Mouse (Mus musculus) kidney, embryonic 14.5 days (tissue): ENCODE measurements around the gene Htr3b. TPM values are rescaled to one million over a fixed set of nuclear protein-coding genes. Genes with fewer than 3 reads are reported as not detected.

ENCODE experiments used
- ATAC-seq: fragments of 200-750 bp; cut with Nextera tagmentation; 2 replicates; pipeline ENCODE4 v1.8.0; 2017; ENCODE audit warnings: moderate number of reproducible peaks, mild to moderate bottlenecking, moderate TSS enrichment, moderate library complexity; ENCODE audit not compliant: low FRiP score, low TSS enrichment
- H3K27ac ChIP-seq: fragments of 300-500 bp; sonication (generic); 2 replicates; pipeline ENCODE4 v1.5.1; 2014; ENCODE audit warnings: low read depth, mild to moderate bottlenecking, low read length, moderate library complexity, mixed read lengths
- H3K27me3 ChIP-seq: fragments of 300-500 bp; sonication (generic); 2 replicates; pipeline ENCODE4 v1.6.1; 2014; ENCODE audit warnings: mild to moderate bottlenecking, low read length; ENCODE audit not compliant: control insufficient read depth, insufficient read depth
- H3K36me3 ChIP-seq: fragments of 300-500 bp; sonication (generic); 2 replicates; pipeline ENCODE4 v1.6.1; 2014; ENCODE audit warnings: low read length, mixed read lengths; ENCODE audit not compliant: control insufficient read depth, insufficient read depth
- H3K4me1 ChIP-seq: fragments of 300-500 bp; sonication (generic); 2 replicates; pipeline ENCODE4 v1.6.1; 2014; ENCODE audit warnings: low read length, mixed read lengths; ENCODE audit not compliant: control insufficient read depth, insufficient read depth
- H3K4me2 ChIP-seq: fragments of 300-500 bp; sonication (generic); replicated peaks from 2 replicates; pipeline ENCODE4 v1.6.1; 2014; ENCODE audit warnings: low read depth, mild to moderate bottlenecking, low read length
- H3K4me3 ChIP-seq: fragments of 300-500 bp; sonication (generic); 2 replicates; pipeline ENCODE4 v1.5.1; 2014; ENCODE audit warnings: mild to moderate bottlenecking, low read length
- H3K9ac ChIP-seq: fragments of 300-500 bp; sonication (generic); 2 replicates; pipeline ENCODE4 v1.6.1; 2014; ENCODE audit warnings: low read depth, mild to moderate bottlenecking, low read length, moderate library complexity
- H3K9me3 ChIP-seq: fragments of 300-500 bp; sonication (generic); 2 replicates; pipeline ENCODE4 v1.6.1; 2016; ENCODE audit warnings: low read length; ENCODE audit not compliant: control insufficient read depth
- WGBS: fragments of 180-500 bp; shearing (Covaris S2); extraction: QIAGEN DNeasy Blood & Tissue Kit; methylation state at CpG from one replicate; pipeline ENCODE4 v1.1.7; 2014; 5-methylcytosine and 5-hydroxymethylcytosine counted together
- polyA plus RNA-seq: library from polyadenylated mRNA; unstranded; fragments of >200 nt; fragmentation: Nextera tagmentation; extraction: Ambion mirVana; gene quantifications from 2 replicates; pipeline ENCODE4 v1.2.1, GENCODE M21; 2014

Htr3b gene
- polyA plus RNA-seq = not detected in 2 replicates

GRCm38 (mm10) chr9:48964587-48965040 is at the start of gene Htr3b:
Htr3b (minus strand) TSS chr9:48964990.
- H3K36me3 ChIP-seq = no peaks in the 10 kb centered on the region
- ATAC-seq = no peak
- H3K9me3 ChIP-seq = no peaks in the 10 kb centered on the region
- H3K27ac ChIP-seq = no peak within 1 kb of the TSS
- no peak within 1 kb of the TSS for H3K4me3 ChIP-seq
- no peaks in the 10 kb centered on the region; the same call in 1 of the 2 replicates for H3K27me3 ChIP-seq
- no peak within 1 kb of the TSS for H3K4me2 ChIP-seq
- 69% methylated on average over 7 of the region's 7 CpGs for WGBS
- 0 out of 2 replicates have a peak, but pooled peaks cover 3% of the 10 kb centered on the region for H3K4me1 ChIP-seq
- no peak within 1 kb of the TSS for H3K9ac ChIP-seq

DNA sequence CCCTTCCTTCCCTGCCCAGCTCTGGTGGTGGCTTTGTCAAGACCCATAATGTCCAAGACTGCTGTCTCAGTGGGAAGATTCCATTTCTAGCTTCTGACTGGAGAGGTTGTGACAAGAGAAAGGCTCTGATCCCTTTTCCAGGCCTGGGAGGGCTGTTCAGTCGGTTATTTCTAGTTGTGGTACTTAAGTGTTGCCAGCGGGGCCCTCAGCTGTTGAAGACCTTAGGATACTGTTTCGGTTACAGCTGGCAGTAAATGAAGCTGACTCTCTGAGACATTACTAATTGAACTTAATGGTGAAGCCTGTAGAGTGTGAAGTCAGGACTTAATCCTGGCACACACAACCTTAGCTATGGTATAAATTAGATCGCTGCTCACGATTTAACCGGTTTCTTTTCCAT is 34.5 kb upstream of the Htr3b start:
- H3K9ac ChIP-seq = no peak overlapping the region
- WGBS = 76% methylated on average over 6 of the region's 6 CpGs
- no peak overlapping the region for H3K4me3 ChIP-seq
- H3K36me3 ChIP-seq = peaks cover 26% of the 10 kb centered on the region; the same call in 1 of the 2 replicates
- no peak for ATAC-seq
- H3K27ac ChIP-seq = no peak overlapping the region
- no peaks in the 10 kb centered on the region for H3K27me3 ChIP-seq
- no peaks in the 10 kb centered on the region for H3K9me3 ChIP-seq
- no peak overlapping the region for H3K4me2 ChIP-seq
- no peaks in the 10 kb centered on the region for H3K4me1 ChIP-seq

DNA sequence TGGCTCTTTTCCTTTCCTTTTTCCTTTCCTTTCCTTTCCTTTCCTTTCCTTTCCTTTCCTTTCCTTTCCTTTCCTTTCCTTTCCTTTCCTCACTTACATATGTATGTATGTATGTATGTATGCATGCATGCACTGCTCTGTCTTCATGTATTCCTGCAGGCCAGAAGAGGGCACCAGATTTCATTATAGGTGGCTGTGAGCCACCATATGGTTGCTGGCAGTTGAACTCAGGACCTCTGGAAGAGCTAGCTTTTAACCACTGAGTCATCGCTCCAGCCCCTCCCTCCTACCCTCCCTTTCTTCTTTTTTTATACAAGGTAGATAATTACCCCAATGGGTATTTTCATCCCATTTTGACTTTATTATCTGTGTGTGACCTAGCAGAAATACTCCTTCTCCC is 30.9 kb upstream of the Htr3b start:
- Histone ChIP-seq H3K4me2 (no peak overlapping the region), H3K9me3 (no peaks in the 10 kb centered on the region), H3K36me3 (peaks cover 5% of the 10 kb centered on the region; the same call in 1 of the 2 replicates), H3K27ac (no peak overlapping the region), H3K4me3 (no peak overlapping the region), H3K27me3 (no peaks in the 10 kb centered on the region), H3K9ac (no peak overlapping the region), H3K4me1 (no peaks in the 10 kb centered on the region)
- no peak for ATAC-seq
- 100% methylated on average over 1 of the region's 1 CpGs for WGBS

- Histone ChIP-seq H3K9ac (no peak overlapping the region), H3K4me1 (no peaks in the 10 kb centered on the region), H3K27me3 (no peaks in the 10 kb centered on the region), H3K9me3 (no peaks in the 10 kb centered on the region), H3K27ac (no peak overlapping the region), H3K4me2 (no peak overlapping the region), H3K36me3 (no peaks in the 10 kb centered on the region; the same call in 1 of the 2 replicates), H3K4me3 (no peak overlapping the region)
- ATAC-seq = no peak
- 93% methylated on average over 7 of the region's 7 CpGs for WGBS
Measured at GRCm38 (mm10) chr9:48994779-48995178, 30.0 kb upstream of the Htr3b start.

- no peak overlapping the region for H3K9ac ChIP-seq
- H3K27me3 ChIP-seq = no peaks in the 10 kb centered on the region
- no peaks in the 10 kb centered on the region; the same call in 1 of the 2 replicates for H3K36me3 ChIP-seq
- H3K4me1 ChIP-seq = no peaks in the 10 kb centered on the region; the same call in 1 of the 2 replicates
- no peak for ATAC-seq
- no peak overlapping the region for H3K27ac ChIP-seq
- no peak overlapping the region for H3K4me2 ChIP-seq
- H3K4me3 ChIP-seq = no peak overlapping the region
- WGBS = 76% methylated on average over 5 of the region's 5 CpGs
- H3K9me3 ChIP-seq = no peaks in the 10 kb centered on the region
Measured at GRCm38 (mm10) chr9:48991671-48992070, 26.9 kb upstream of the Htr3b start.

DNA sequence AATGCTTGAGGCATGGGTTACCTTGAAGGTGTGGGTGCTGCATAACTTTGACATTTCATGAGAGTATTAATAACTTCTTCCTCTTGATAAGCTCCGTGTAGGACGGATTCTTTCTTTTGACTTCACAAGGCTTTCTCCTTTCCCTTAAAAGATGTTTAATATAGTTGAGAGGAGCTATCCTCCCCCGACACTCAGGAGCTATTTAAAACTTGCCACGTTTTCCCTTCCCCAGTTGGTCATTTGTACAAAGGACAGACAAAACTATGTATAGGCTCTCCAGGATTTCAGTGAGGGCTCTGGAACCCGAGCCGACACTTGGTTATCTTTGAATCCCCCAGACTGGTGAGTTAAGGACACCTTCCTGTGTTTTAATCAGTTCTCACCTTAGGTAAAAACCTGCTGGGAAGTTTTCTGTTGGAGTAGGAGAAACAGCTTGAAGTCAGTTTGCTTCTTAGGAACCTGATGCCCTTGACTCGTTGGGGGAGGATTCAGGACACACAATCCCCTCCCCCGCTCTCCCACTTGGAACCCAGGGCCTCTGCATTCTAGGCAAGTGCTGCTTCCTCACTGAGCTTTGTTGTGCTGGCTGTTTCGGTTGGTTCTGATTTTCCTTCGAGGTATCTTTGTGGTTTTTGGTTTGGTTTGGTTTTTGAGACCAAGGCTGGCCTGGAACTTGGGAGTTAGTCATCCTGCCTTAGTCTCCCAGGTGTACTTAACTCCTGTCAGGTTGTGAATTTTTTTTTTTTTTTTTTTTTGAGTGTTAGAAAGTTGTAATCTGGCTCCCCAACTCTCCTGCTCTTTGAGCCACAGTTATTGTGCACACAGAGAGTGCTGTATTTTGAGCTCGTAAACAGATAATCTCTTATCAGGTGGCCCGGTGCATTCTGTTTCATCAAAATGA is 22.7 kb upstream of the Htr3b start:
- Histone ChIP-seq H3K36me3 (no peaks in the 10 kb centered on the region), H3K9ac (no peak overlapping the region), H3K4me2 (peak overlapping the region; percentile 64), H3K4me3 (peak overlapping the region; percentile 3; the same call in 1 of the 2 replicates), H3K4me1 (no peaks in the 10 kb centered on the region; the same call in 1 of the 2 replicates), H3K9me3 (no peaks in the 10 kb centered on the region), H3K27me3 (no peaks in the 10 kb centered on the region), H3K27ac (no peak overlapping the region)
- no peak for ATAC-seq
- 21% methylated on average over 12 of the region's 12 CpGs for WGBS

DNA sequence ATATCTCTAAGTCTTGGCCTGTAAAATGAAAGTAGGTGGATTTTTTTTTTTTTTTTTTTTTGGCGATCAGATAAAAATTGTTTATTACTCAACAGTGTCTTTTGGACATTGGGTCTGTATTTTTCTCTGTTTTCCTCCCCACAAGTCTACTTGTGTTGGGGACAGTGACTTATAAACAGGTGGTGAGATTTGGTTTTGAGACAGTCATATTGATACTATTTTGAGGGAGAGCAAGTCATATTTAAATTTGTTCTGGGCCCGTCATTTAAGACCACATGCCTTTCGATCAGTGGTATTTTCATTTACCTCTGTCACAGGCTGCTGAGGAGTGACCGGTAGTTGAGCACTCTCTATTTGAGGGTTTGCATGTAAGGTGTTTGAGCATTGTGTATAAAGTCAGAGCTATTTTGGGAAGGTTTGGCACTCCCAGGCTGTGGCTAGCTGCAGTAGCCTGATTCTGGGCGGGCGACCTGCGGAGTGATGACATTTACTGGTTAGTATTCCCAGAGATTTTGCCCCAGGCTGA is 21.9 kb upstream of the Htr3b start:
- Histone ChIP-seq H3K9ac (no peak overlapping the region), H3K36me3 (no peaks in the 10 kb centered on the region), H3K4me1 (no peaks in the 10 kb centered on the region; the same call in 1 of the 2 replicates), H3K4me3 (0 out of 2 replicates have a peak overlapping the region, but pooled peaks have one; percentile 76), H3K27ac (no peak overlapping the region), H3K27me3 (no peaks in the 10 kb centered on the region), H3K9me3 (no peaks in the 10 kb centered on the region), H3K4me2 (peak overlapping the region; percentile 64; the same call in 1 of the 2 replicates)
- 27% methylated on average over 7 of the region's 7 CpGs for WGBS
- ATAC-seq = no peak

DNA sequence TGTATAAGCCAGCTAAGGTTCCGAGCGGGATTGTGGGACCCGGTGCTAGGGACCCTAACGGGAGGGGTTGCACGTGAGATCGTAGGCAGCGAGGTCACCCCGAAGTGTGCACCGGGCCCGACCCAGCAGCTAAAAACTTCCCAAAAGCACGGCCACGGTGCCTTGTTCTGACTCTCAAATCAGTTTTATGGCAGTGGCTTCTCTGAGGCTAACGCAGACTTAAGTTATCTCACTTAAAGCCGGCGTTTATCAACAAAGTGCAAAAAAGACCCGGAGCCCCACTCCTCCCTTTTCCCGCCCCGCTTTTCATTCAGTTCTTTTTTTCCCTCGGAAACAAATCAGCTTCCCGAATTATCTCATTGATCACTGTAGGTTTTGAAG is 20.9 kb upstream of the Htr3b start:
- WGBS = under 1% methylated on average over 20 of the region's 20 CpGs
- Histone ChIP-seq H3K4me1 (no peaks in the 10 kb centered on the region; the same call in 1 of the 2 replicates), H3K9me3 (no peaks in the 10 kb centered on the region), H3K4me3 (peak overlapping the region; percentile 76), H3K27me3 (no peaks in the 10 kb centered on the region), H3K27ac (peak overlapping the region; percentile 73; the same call in 1 of the 2 replicates), H3K4me2 (peak overlapping the region; percentile 64), H3K9ac (peak overlapping the region; percentile 78), H3K36me3 (no peaks in the 10 kb centered on the region)
- no peak for ATAC-seq
